Mouse (Mus musculus) embryonic facial prominence, embryonic 11.5 days (tissue): ENCODE measurements at regions not wholly inside any gene's neighbourhood (a gene's known extent, or its start where the extent isn't known, plus 50 kb on each side); places are given as distances from the start of the nearest gene placed in this dataset.

Source experiments
- ATAC-seq: fragments of 200-750 bp; cut with Nextera tagmentation; replicated peaks from 2 replicates; pipeline ENCODE4 v1.8.0; 2017; ENCODE audit warnings: low read depth; ENCODE audit not compliant: insufficient number of reproducible peaks, low FRiP score, low TSS enrichment
- DNase-seq: peaks from one replicate; pipeline ENCODE4 v3.0.0-alpha.2; 2015; ENCODE audit warnings: low spot score
- H3K27ac ChIP-seq: fragments of 300-500 bp; sonication (generic); replicated peaks from 2 replicates; pipeline ENCODE4 v1.5.1; 2014; ENCODE audit warnings: mild to moderate bottlenecking, low read depth, low read length, control low read depth
- H3K27me3 ChIP-seq: fragments of 300-500 bp; sonication (generic); 2 replicates; pipeline ENCODE4 v1.6.1; 2014; ENCODE audit warnings: mild to moderate bottlenecking, low read length, moderate library complexity, mixed read lengths; ENCODE audit not compliant: control insufficient read depth, insufficient read depth
- H3K36me3 ChIP-seq: fragments of 300-500 bp; sonication (generic); replicated peaks from 2 replicates; pipeline ENCODE4 v1.6.1; 2014; ENCODE audit warnings: low read depth, mild to moderate bottlenecking, low read length, moderate library complexity, mixed read lengths; ENCODE audit not compliant: control insufficient read depth, insufficient read depth
- H3K4me1 ChIP-seq: fragments of 300-500 bp; sonication (generic); 2 replicates; pipeline ENCODE4 v1.6.1; 2014; ENCODE audit warnings: low read length, mixed read lengths; ENCODE audit not compliant: control insufficient read depth, insufficient read depth
- H3K4me2 ChIP-seq: fragments of 300-500 bp; sonication (generic); 2 replicates; pipeline ENCODE4 v1.6.1; 2014; ENCODE audit warnings: low read depth, mild to moderate bottlenecking, control low read depth, low read length, moderate library complexity
- H3K4me3 ChIP-seq: fragments of 300-500 bp; sonication (generic); 2 replicates; pipeline ENCODE4 v1.5.1; 2014; ENCODE audit warnings: low read depth, low read length, control low read depth
- H3K9ac ChIP-seq: fragments of 300-500 bp; sonication (generic); replicated peaks from 2 replicates; pipeline ENCODE4 v1.6.1; 2014; ENCODE audit warnings: mild to moderate bottlenecking, control low read depth, low read length
- H3K9me3 ChIP-seq: fragments of 300-500 bp; sonication (generic); replicated peaks from 2 replicates; pipeline ENCODE4 v1.6.1; 2016; ENCODE audit warnings: mild to moderate bottlenecking, low read length, inconsistent platforms, mixed read lengths; ENCODE audit not compliant: control insufficient read depth
- WGBS: fragments of 180-500 bp; shearing (Covaris S2); extraction: QIAGEN DNeasy Blood & Tissue Kit; methylation state at CpG from one replicate; pipeline ENCODE4 v1.1.7; 2014; 5-methylcytosine and 5-hydroxymethylcytosine counted together

GRCm38 (mm10) chr3:155390666-155391065, 297.4 kb downstream of the Lrriq3 start:
- no peak for DNase-seq

GRCm38 (mm10) chr3:155396134-155396533, 302.9 kb downstream of the Lrriq3 start:
- 82% methylated on average over 2 of the region's 2 CpGs for WGBS
- ATAC-seq = no peak

More at GRCm38 (mm10) chr3:155390666-155391065, 297.4 kb downstream of the Lrriq3 start:
- Histone ChIP-seq H3K4me2 (no peak overlapping the region), H3K27ac (no peak overlapping the region), H3K27me3 (no peaks in the 10 kb centered on the region), H3K36me3 (no peaks in the 10 kb centered on the region), H3K4me3 (no peak overlapping the region), H3K9ac (no peak overlapping the region), H3K4me1 (no peaks in the 10 kb centered on the region), H3K9me3 (no peaks in the 10 kb centered on the region)
- 87% methylated on average over 5 of the region's 5 CpGs for WGBS
- no peak for ATAC-seq

GRCm38 (mm10) chr3:155401763-155402162, 308.5 kb downstream of the Lrriq3 start:
- Histone ChIP-seq H3K4me1 (no peaks in the 10 kb centered on the region), H3K9ac (no peak overlapping the region), H3K27ac (no peak overlapping the region), H3K9me3 (no peaks in the 10 kb centered on the region), H3K4me3 (no peak overlapping the region), H3K4me2 (no peak overlapping the region), H3K36me3 (no peaks in the 10 kb centered on the region), H3K27me3 (no peaks in the 10 kb centered on the region)
- ATAC-seq = no peak
- WGBS = 62% methylated on average over 1 of the region's 1 CpGs
- no peak for DNase-seq

More at GRCm38 (mm10) chr3:155396134-155396533, 302.9 kb downstream of the Lrriq3 start:
- H3K9ac ChIP-seq = no peak overlapping the region
- H3K9me3 ChIP-seq = no peaks in the 10 kb centered on the region
- DNase-seq = no peak
- no peaks in the 10 kb centered on the region for H3K4me1 ChIP-seq
- no peak overlapping the region for H3K4me2 ChIP-seq
- no peaks in the 10 kb centered on the region for H3K36me3 ChIP-seq
- no peaks in the 10 kb centered on the region for H3K27me3 ChIP-seq
- no peak overlapping the region for H3K27ac ChIP-seq
- no peak overlapping the region for H3K4me3 ChIP-seq

GRCm38 (mm10) chr3:155408907-155409306, 315.7 kb downstream of the Lrriq3 start:
- Histone ChIP-seq H3K4me2 (no peak overlapping the region), H3K4me3 (no peak overlapping the region), H3K27me3 (no peaks in the 10 kb centered on the region), H3K27ac (no peak overlapping the region), H3K36me3 (no peaks in the 10 kb centered on the region), H3K4me1 (no peaks in the 10 kb centered on the region), H3K9ac (no peak overlapping the region), H3K9me3 (no peaks in the 10 kb centered on the region)
- ATAC-seq = no peak
- WGBS = 35% methylated on average over 2 of the region's 2 CpGs
- peak; percentile 29 for DNase-seq

- WGBS = 28% methylated on average over 2 of the region's 2 CpGs
- 0 out of 2 replicates have a peak, but pooled peaks have one; percentile 44 for ATAC-seq
- no peaks in the 10 kb centered on the region for H3K4me1 ChIP-seq
- H3K36me3 ChIP-seq = no peaks in the 10 kb centered on the region
- no peak overlapping the region for H3K4me3 ChIP-seq
- H3K4me2 ChIP-seq = no peak overlapping the region
- no peaks in the 10 kb centered on the region for H3K27me3 ChIP-seq
- no peak overlapping the region for H3K27ac ChIP-seq
- no peaks in the 10 kb centered on the region for H3K9me3 ChIP-seq
- no peak overlapping the region for H3K9ac ChIP-seq
- peak; percentile 61 for DNase-seq
Measured at GRCm38 (mm10) chr3:155409371-155409770, 316.1 kb downstream of the Lrriq3 start.

GRCm38 (mm10) chr3:155409867-155410266, 316.6 kb downstream of the Lrriq3 start:
- Histone ChIP-seq H3K27me3 (no peaks in the 10 kb centered on the region), H3K9me3 (no peaks in the 10 kb centered on the region), H3K36me3 (no peaks in the 10 kb centered on the region), H3K4me3 (no peak overlapping the region), H3K4me2 (no peak overlapping the region), H3K9ac (no peak overlapping the region), H3K27ac (0 out of 2 replicates have a peak overlapping the region, but pooled peaks have one; percentile 20), H3K4me1 (no peaks in the 10 kb centered on the region)
- no peak for DNase-seq
- ATAC-seq = peak; percentile 58
- WGBS = 50% methylated on average over 2 of the region's 2 CpGs

GRCm38 (mm10) chr3:155459701-155460481, 366.7 kb downstream of the Lrriq3 start:
- H3K4me1 ChIP-seq = no peaks in the 10 kb centered on the region
- H3K4me3 ChIP-seq = no peak overlapping the region
- H3K36me3 ChIP-seq = no peaks in the 10 kb centered on the region
- no peak overlapping the region for H3K27ac ChIP-seq
- H3K9ac ChIP-seq = no peak overlapping the region
- H3K9me3 ChIP-seq = no peaks in the 10 kb centered on the region
- WGBS = 86% methylated on average over 16 of the region's 16 CpGs
- ATAC-seq = no peak
- H3K27me3 ChIP-seq = no peaks in the 10 kb centered on the region
- no peak for DNase-seq
- no peak overlapping the region for H3K4me2 ChIP-seq

GRCm38 (mm10) chr3:155462095-155462494, 368.9 kb downstream of the Lrriq3 start:
- 82% methylated on average over 4 of the region's 4 CpGs for WGBS
- H3K4me3 ChIP-seq = no peak overlapping the region
- DNase-seq = no peak
- H3K27ac ChIP-seq = no peak overlapping the region
- H3K9me3 ChIP-seq = no peaks in the 10 kb centered on the region
- H3K4me2 ChIP-seq = no peak overlapping the region
- H3K36me3 ChIP-seq = no peaks in the 10 kb centered on the region
- H3K4me1 ChIP-seq = no peaks in the 10 kb centered on the region
- no peak overlapping the region for H3K9ac ChIP-seq
- ATAC-seq = no peak
- no peaks in the 10 kb centered on the region for H3K27me3 ChIP-seq
